9 mouse cellular contexts compared by ENCODE assay signal in genomic region chr11:53566646-53567045, GRCm38 (mm10). TPM values are rescaled to one million over a fixed set of nuclear protein-coding genes. Genes with fewer than 3 reads are reported as not detected.
DNase-seq lines count a peak whose midpoint lies in the region; ATAC-seq and TF ChIP-seq lines count a peak whose summit lies in the region.
"Had no signal": no experiment of that assay in that cellular context is flagged by ENCODE, and none has a peak within 500 bp of the region (broad histone marks: within the 10 kb centered on the region; RNA-seq: fewer than 3 reads in every experiment).

No protein-coding gene starts in this region.

- WGBS in heart, embryonic 12.5 days: 82% methylated on average over 4 of the region's 4 CpGs
- WGBS in forebrain, postnatal 0 days: 88% methylated on average over 4 of the region's 4 CpGs
- 83% methylated on average over 4 of the region's 4 CpGs for WGBS in liver, postnatal 0 days (ENCODE audit: insufficient replicate concordance)

- peak overlapping the region; percentile 74 for H3K4me2 ChIP-seq in heart, embryonic 12.5 days
- peak overlapping the region; percentile 68 for H3K4me2 ChIP-seq in forebrain, postnatal 0 days (ENCODE audit: low read depth)
- peak overlapping the region; percentile 93 for H3K4me2 ChIP-seq in liver, postnatal 0 days (ENCODE audit: low read depth, low read length)

- TF ChIP-seq EP300 in liver, postnatal 0 days (IDR thresholded peaks at IDR 0.05; ENCODE audit: low read depth): no peak

- no peak overlapping the region for H3K27ac ChIP-seq in heart, embryonic 12.5 days (ENCODE audit: poor library complexity, severe bottlenecking)
- H3K27ac ChIP-seq in forebrain, postnatal 0 days (ENCODE audit: low read depth, low read length): peak overlapping the region; percentile 72; the same call in 1 of the 2 replicates
- no peak overlapping the region for H3K27ac ChIP-seq in liver, postnatal 0 days (ENCODE audit: low read depth)

- no peaks in the 10 kb centered on the region for H3K27me3 ChIP-seq in heart, embryonic 12.5 days (replicated peaks)
- H3K27me3 ChIP-seq in E14TG2a.4 (ENCODE audit: insufficient read depth, low read length): peaks cover 12% of the 10 kb centered on the region
- no peaks in the 10 kb centered on the region for H3K27me3 ChIP-seq in forebrain, postnatal 0 days (ENCODE audit: insufficient read depth, low read length)
- H3K27me3 ChIP-seq in liver, postnatal 0 days (ENCODE audit: insufficient read depth, low read length): no peaks in the 10 kb centered on the region

- no peak for ATAC-seq in heart, embryonic 12.5 days (ENCODE audit: insufficient number of reproducible peaks, low FRiP score)
- no peak for ATAC-seq in forebrain, postnatal 0 days
- no peak for ATAC-seq in liver, postnatal 0 days
- no peak for ATAC-seq in granulocyte monocyte progenitor cell, adult 5-6 weeks (replicated peaks; ENCODE audit: poor library complexity, severe bottlenecking)

- no peaks in the 10 kb centered on the region; the same call in 1 of the 2 replicates for H3K36me3 ChIP-seq in heart, embryonic 12.5 days
- no peaks in the 10 kb centered on the region for H3K36me3 ChIP-seq in E14TG2a.4 (ENCODE audit: insufficient read depth, low read length)
- peaks cover 10% of the 10 kb centered on the region; the same call in 1 of the 2 replicates for H3K36me3 ChIP-seq in forebrain, postnatal 0 days (ENCODE audit: insufficient read depth)
- H3K36me3 ChIP-seq in liver, postnatal 0 days (replicated peaks; ENCODE audit: insufficient read depth, low read length): no peaks in the 10 kb centered on the region

- H3K9me3 ChIP-seq in heart, embryonic 12.5 days (replicated peaks): no peaks in the 10 kb centered on the region
- H3K9me3 ChIP-seq in E14TG2a.4 (ENCODE audit: low read length): peaks cover 3% of the 10 kb centered on the region; the same call in 1 of the 2 replicates
- no peaks in the 10 kb centered on the region for H3K9me3 ChIP-seq in forebrain, postnatal 0 days (ENCODE audit: low read length)
- H3K9me3 ChIP-seq in liver, postnatal 0 days (ENCODE audit: low read length): no peaks in the 10 kb centered on the region

- 0 out of 2 replicates have a peak, but pooled peaks cover 4% of the 10 kb centered on the region for H3K4me1 ChIP-seq in heart, embryonic 12.5 days (replicated peaks)
- H3K4me1 ChIP-seq in E14TG2a.4 (replicated peaks; ENCODE audit: low read depth, low read length): peaks cover 10% of the 10 kb centered on the region
- peaks cover 9% of the 10 kb centered on the region for H3K4me1 ChIP-seq in forebrain, postnatal 0 days (ENCODE audit: insufficient read depth)
- peaks cover 9% of the 10 kb centered on the region for H3K4me1 ChIP-seq in liver, postnatal 0 days (ENCODE audit: insufficient read depth)

- DNase-seq in heart, postnatal 10 days: no peak
- no peak for DNase-seq in forebrain, postnatal 0 days
- no peak for DNase-seq in liver, postnatal 0 days
- DNase-seq in ovary, adult 18-20 months (ENCODE audit: low spot score): no peak
- DNase-seq in adrenal gland, adult 2 months: no peak

- intact Hi-C loops in heart, postnatal 10 days (cut with DNase I): loop anchor here (5.0 kb wide), 1 partner anchor 94 kb away; the partner anchor contains the start of gene Gm9837

- H3K9ac ChIP-seq in heart, embryonic 12.5 days: no peak overlapping the region; the same call in 1 of the 2 replicates
- peak overlapping the region; percentile 88 for H3K9ac ChIP-seq in forebrain, postnatal 0 days
- H3K9ac ChIP-seq in liver, postnatal 0 days (replicated peaks): no peak overlapping the region; the same call in 1 of the 2 replicates

- H3K4me3 ChIP-seq in heart, embryonic 12.5 days: peak overlapping the region; percentile 91
- H3K4me3 ChIP-seq in E14TG2a.4 (replicated peaks; ENCODE audit: low read length): peak overlapping the region; percentile 92
- peak overlapping the region; percentile 71 for H3K4me3 ChIP-seq in forebrain, postnatal 0 days (ENCODE audit: low read depth, low read length)
- H3K4me3 ChIP-seq in liver, postnatal 0 days (ENCODE audit: low read depth, low read length): peak overlapping the region; percentile 66

- no peak for TF ChIP-seq CTCF in E14TG2a.4 (conservative IDR thresholded peaks at IDR 0.05; ENCODE audit: low read length)
- TF ChIP-seq CTCF in forebrain, postnatal 0 days (IDR thresholded peaks at IDR 0.05; ENCODE audit: low read depth): no peak
- no peak for TF ChIP-seq CTCF in liver, postnatal 0 days (IDR thresholded peaks at IDR 0.05; ENCODE audit: low read depth)

RNA-seq across cellular contexts. Expression of gene Kif3a, which starts 0.5 kb away (rescaled TPM):
- 36.1 and 37.2 TPM in 2 replicates for polyA plus RNA-seq in heart, embryonic 12.5 days (2016; fragmentation: Nextera tagmentation; extraction: Ambion mirVana)
- total RNA-seq in heart, postnatal 10 days (2021): 10 to 100 TPM; 12.3 to 14.4 TPM
- 103 and 118 TPM in 2 replicates for total RNA-seq in forebrain, postnatal 0 days (2014; rRNA removed)
- 241 and 330 TPM in 2 replicates for polyA plus RNA-seq in forebrain, postnatal 0 days (2015; fragmentation: Nextera tagmentation; extraction: Ambion mirVana)
- 5.3 and 7.1 TPM in 2 replicates for polyA plus RNA-seq in liver, postnatal 0 days (2015; fragmentation: Nextera tagmentation; extraction: Ambion mirVana)
- 7.5 and 11.8 TPM in 2 replicates for total RNA-seq in granulocyte monocyte progenitor cell, adult 5-6 weeks (2014; fragmentation: Nextera tagmentation)
- 2.4 and 5.7 TPM in 2 replicates for total RNA-seq in granulocyte monocyte progenitor cell, adult 5-6 weeks (2017)
- 10 to 100 TPM; 23.0 to 29.8 TPM for total RNA-seq in adrenal gland, adult 2 months (2021)
- polyA plus RNA-seq in adrenal gland, adult 2 months (2012; rRNA removed): 3.1 and 3.6 TPM in 2 replicates

RNA-seq across cellular contexts. Expression of gene Sept8, which starts 47.6 kb away (rescaled TPM):
- polyA plus RNA-seq in heart, embryonic 12.5 days (2016; fragmentation: Nextera tagmentation; extraction: Ambion mirVana): 25.1 and 28.4 TPM in 2 replicates
- 10 to 100 TPM; 62.5 to 62.7 TPM for total RNA-seq in heart, postnatal 10 days (2021)
- total RNA-seq in forebrain, postnatal 0 days (2014; rRNA removed): 37.2 and 40.9 TPM in 2 replicates
- polyA plus RNA-seq in forebrain, postnatal 0 days (2015; fragmentation: Nextera tagmentation; extraction: Ambion mirVana): 13.5 and 18.2 TPM in 2 replicates
- 6.2 and 7.2 TPM in 2 replicates for polyA plus RNA-seq in liver, postnatal 0 days (2015; fragmentation: Nextera tagmentation; extraction: Ambion mirVana)
- 4.4 and 4.9 TPM in 2 replicates for total RNA-seq in granulocyte monocyte progenitor cell, adult 5-6 weeks (2014; fragmentation: Nextera tagmentation)
- total RNA-seq in granulocyte monocyte progenitor cell, adult 5-6 weeks (2017): 4.4 and 5.7 TPM in 2 replicates
- total RNA-seq in adrenal gland, adult 2 months (2021): 10 to 100 TPM; 38.1 to 43.7 TPM
- polyA plus RNA-seq in adrenal gland, adult 2 months (2012; rRNA removed): 32.7 and 46.9 TPM in 2 replicates

RNA-seq across cellular contexts. Expression of gene Il4, which starts 51.8 kb away (rescaled TPM):
- polyA plus RNA-seq in heart, embryonic 12.5 days (2016; fragmentation: Nextera tagmentation; extraction: Ambion mirVana): 0.83 TPM in 1 of 2 replicates, not detected in the other
- total RNA-seq in heart, postnatal 10 days (2021): not detected
- not detected in 2 replicates for total RNA-seq in forebrain, postnatal 0 days (2014; rRNA removed)
- 2.5 and 3.4 TPM in 2 replicates for polyA plus RNA-seq in forebrain, postnatal 0 days (2015; fragmentation: Nextera tagmentation; extraction: Ambion mirVana)
- polyA plus RNA-seq in liver, postnatal 0 days (2015; fragmentation: Nextera tagmentation; extraction: Ambion mirVana): 0.28 TPM in 1 of 2 replicates, not detected in the other
- total RNA-seq in granulocyte monocyte progenitor cell, adult 5-6 weeks (2014; fragmentation: Nextera tagmentation): 1.5 TPM in 1 of 2 replicates, not detected in the other
- not detected in 2 replicates for total RNA-seq in granulocyte monocyte progenitor cell, adult 5-6 weeks (2017)
- not detected for total RNA-seq in adrenal gland, adult 2 months (2021)
- not detected in 2 replicates for polyA plus RNA-seq in adrenal gland, adult 2 months (2012; rRNA removed)
- polyA plus RNA-seq: C2C12 had no signal
